Mouse (Mus musculus): ENCODE results near the gene D3Ertd254e.

D3Ertd254e gene

DNA sequence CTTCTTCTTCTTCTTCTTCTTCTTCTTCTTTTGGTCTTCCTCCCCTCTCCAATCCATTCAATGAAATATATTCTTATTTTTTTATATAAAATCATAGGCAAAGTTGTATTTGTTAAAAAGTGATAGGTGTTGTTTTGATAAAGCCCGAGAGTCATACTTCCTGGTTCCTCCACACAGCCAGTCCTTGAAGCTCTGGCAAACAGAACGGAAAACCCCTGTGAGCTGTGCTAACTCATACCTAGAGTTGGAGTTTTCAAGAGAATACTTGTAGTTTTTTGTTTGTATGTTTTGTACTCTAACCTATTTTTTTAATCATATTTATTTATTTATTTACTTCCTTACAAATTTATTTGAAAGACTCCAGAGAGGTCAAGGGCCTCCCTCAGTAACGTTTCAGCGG, 61.9 kb downstream of the D3Ertd254e start:
- no peak for DNase-seq (ENCODE audit: low read depth, low spot score)

Data from 3T3-L1 (cell line).